Mouse (Mus musculus) cerebellum, adult 11 months (tissue): ENCODE data around the gene Vti1a.

Experiments
- DNase-seq: peaks from one replicate; pipeline ENCODE4 v3.0.0; 2022

The Vti1a gene

DNA sequence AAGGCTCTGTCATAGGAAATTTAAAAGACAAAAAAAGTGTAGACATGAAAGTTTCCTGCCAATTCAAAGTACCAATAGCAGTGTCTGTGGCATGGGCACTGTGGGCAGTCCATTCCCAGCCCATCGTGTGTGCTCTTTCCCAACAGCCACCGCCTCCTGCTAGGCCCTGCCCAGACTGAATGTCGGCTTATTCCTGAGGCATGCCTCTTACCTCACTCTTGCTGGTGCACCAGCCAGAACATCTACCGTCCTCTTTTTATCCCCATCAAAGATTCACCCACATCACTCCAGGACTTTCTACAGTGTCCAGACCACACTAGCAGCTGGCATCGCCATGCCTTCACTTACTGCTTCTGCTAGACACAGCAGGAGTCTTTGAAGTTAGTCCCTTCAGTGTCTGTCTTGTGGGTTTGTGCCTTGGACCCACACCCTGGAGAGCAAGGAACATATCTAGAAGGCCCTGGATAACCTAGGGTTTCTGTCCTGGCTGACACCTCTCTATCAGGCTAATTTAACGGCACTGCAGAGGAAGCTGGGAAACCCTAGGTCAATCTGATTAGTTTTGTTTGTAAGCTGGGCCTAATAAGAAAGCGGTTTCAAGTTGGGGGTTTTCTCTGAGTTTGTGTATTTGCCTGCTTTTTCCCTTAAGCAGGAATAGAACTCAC lies 220.3 kb downstream of the Vti1a start:
- no peak for DNase-seq

DNA sequence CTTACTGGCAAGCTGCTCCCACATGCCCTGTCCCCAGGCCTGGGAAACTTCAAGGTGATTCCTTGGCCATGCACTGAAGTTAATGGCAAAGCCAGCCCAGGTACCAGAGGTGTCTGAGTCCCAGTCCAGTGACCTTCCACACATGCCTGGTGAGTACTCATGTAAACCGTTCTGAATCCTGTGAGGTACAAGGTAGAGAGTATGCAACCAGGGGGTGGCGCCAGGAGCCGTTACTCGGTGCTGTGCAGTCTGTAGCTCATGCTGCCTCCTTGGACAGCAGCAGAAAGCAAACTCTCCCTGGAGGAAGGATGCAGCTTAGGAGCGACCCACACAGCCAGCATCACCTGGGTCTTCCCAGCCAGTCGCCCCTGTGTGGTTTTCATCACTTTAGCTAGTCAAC lies 221.6 kb downstream of the Vti1a start:
- DNase-seq, result no peak

DNA sequence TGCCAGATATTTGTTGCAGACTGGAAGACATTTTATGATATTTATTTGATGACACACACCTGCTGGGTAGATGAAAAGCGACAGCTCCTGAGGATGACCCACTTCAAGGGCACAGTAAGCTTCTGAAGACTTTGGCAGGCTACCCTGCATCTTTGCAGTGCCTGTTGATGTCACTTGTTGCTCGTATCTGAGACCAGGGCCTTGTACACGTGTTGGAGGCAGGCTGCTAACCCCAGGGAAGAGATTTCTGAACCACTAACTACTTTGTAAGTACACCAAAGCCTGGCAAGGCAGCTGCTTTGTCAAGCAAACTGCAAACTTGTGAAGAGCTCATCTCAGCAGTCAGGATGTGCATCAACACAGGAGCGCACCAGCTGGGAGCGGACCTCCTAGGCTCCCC lies 225.5 kb downstream of the Vti1a start:
- DNase-seq, result no peak

DNA sequence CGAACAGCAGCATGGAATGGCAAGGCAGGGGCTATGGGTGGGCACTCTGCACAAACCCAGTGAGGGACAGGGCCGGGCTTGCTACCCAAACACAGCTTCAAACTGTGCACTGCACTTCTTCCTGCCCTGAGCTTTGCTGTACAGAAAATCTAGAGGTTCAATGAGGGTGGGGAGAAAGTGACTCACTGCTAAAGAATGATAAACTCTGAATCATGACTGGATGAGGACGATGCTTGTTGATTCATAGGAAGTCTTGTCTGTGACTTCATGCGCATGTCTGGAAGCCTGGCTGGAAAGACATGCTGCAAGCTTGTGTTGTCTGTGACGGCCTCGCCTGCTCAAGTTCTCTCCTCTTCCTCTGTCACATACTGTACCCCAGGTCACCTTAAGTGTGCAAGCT lies 226.4 kb downstream of the Vti1a start:
- no peak for DNase-seq

DNA sequence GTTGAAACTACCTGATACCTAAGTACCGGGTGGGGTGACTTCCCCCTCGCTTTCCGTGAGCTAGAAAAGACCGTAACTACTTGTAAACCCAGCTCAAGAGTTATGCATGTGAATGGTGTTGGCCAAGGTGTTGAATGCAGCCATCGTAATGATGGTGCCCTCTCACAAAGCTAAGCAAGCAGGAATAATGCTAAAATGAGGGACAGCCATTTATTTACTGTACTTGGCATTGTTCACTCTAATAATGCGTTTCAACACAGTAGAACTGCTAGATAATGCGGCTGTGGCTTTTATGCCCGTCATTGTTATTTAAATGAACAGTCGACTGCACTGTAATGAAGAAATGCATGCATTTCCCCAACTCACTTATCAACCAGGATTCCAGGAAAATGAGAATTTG lies 227.1 kb downstream of the Vti1a start:
- no peak for DNase-seq

DNA sequence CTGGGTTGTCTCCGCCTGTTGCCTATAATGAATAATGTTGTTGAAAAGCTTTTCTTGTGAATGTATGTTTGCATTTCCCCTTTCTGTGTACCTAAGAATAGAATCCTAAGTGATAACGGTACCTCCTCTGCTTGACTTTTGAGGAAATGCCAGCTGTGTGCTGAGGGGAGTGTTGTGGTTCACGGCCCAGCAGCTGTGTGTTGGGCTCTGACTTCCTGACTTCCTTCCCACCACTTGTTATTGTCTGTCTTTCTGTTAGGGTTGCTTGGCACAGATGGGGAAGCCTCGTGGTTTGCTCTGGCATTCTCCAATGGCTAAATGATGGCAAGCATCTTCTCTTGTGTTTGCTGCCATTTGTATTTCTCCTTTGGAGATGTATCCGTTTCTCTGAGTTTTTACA lies 228.4 kb downstream of the Vti1a start:
- no peak for DNase-seq

DNA sequence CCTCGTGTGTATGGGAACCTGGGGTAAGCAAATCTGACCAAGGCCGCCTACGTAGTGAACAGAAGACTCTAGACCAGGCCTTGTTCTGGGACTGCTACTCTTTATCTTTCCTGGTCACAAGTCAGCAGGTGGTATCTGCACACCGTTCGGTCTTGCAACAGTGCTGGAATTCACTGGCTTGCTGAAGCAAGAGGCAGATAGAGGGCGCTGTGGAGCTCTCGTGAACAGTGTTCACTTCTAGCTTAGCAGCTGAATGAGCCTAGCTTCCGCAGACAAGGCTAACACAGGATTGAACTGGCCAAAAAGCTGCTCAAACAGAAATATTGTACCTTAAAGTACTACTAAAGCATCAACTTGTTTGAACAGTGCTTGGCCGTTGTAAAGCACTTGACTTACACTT lies 229.4 kb downstream of the Vti1a start:
- peak; percentile 31 for DNase-seq

DNA sequence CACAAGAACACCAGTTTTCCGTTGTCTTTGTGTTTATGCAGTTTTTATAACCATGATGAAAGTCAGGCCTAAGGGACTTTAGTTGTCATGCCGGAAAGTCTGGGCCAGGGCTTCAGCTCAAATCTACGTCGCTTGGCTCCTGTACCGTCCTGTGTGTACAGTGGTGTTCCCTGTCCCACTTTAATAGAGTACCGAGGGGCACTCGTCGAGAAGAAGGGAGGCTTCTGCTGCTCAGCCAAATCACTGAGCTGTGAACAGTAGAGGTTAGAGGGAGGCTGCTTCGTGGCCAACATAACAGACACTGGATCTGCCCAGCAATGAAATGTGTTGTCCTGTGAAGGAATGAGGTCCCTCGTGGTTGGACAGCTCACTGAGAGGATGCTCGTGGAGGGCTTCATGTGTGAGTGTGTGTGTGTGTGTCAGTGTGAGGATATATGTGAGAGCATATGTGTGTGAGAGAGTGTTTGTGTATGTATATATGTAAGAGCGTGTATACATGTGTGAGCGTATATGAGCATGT lies 230.0 kb downstream of the Vti1a start:
- no peak for DNase-seq

DNA sequence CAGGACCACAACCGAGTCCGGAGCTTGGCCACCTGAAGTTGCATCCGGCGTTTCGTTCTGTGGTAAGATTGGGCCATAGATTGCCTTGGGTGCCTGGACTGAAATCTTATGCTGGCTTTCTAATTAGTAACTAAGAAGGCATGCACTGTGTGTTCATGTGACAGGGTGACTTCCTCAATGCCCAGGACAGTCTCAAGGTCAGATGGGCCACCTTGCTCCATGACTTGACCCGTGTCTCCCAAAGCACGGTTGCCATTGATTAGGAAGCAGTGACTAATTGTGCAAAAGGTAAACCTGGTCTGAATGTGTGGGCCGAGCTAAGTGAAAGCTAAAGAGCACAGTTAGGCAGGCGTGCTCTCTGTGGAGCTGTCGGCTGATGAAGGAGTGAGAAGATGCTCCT lies 232.1 kb downstream of the Vti1a start:
- no peak for DNase-seq

DNA sequence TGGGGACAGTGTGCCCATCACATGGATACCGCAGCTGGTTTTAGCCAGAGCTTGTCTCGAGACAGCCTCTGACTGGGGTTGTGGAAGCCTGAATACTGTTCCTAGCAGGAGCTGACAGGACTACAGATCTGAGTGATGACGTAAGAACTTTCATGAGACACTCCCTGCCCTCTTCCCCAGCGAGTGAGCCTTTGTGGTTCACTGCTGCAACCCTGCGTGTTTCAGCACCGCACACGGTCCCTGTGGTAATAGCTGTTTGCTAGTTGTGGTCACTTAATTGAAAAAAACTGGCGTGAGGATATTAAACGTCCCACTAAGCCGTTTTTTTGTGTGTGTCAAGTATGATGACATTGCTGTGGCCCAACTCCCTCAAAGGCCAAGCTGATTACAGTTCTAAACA lies 232.6 kb downstream of the Vti1a start:
- no peak for DNase-seq

DNA sequence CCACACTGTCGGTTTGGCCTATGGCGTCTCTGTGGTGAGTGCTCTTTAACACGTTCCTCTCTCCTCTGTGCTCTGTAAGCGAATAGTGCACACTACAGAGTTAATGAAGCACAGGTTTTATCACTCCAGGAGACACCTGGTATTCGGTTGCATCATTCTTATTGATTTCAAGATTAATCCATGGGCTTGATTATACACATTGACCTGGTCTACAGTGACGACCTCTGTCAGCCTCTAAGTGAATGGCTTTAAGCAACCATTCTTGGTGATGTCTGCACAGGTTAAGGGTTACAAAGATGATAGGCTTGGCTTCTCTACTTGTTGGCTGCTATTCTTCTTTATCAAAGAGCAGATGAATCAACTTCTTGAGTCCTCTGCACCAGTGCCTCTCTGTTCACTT lies 234.1 kb downstream of the Vti1a start:
- no peak for DNase-seq

DNA sequence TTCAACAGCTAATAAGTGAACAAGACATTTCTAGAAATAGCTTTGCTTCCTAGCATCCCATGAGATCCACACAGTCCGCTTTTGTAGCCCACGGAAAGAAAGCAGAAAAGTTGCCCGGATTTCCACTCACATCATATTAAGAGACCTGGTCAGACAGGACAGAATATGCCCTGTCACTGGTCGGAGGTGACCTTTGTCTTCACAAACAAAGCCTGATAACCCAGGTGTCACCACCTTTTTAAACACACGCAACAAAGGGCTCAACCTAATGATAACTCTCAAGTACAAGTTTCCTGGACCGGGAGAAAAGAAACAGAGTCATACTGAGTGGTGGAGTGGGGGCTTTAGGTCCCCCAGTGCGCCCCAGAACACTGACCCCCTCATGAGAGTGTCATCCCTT lies 236.2 kb downstream of the Vti1a start:
- no peak for DNase-seq

DNA sequence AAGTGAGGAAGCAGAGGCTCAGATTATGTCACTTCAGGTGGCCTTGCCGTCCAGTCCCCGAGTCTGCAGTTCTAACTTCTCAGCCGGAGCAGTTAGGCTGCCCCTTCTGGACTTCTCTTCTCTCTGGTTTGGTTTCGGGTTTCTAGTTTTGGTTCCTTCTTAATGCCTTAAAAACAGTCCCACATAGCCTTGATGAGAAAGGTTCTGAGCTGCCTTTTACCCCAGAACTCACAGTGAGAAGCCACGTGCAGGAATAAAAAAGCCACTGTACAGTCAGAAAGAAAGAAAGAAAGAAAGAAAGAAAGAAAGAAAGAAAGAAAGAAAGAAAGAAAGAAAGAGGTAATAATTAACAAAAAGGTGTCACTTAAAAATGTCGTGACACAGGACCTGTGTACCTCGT lies 236.8 kb downstream of the Vti1a start:
- no peak for DNase-seq

DNA sequence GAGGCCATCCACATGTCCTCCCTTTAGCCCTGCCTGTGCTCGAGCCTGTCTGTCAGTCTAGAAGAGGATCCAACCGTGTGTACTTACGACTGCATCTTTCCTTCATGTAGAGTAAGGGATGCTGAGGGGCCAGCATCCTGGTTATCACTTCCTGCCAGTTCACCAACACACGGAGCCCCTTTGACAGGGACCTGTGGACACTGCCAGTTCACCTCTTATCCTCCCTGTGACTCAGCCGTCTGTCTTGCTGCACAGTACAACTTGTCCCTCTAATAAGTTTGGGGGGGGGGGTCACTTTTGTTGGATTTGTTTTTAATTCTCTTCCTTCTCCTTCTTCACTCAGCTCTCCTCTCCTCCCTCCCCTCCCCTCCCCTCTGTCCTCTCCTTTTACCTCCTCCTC lies 238.2 kb downstream of the Vti1a start:
- no peak for DNase-seq

DNA sequence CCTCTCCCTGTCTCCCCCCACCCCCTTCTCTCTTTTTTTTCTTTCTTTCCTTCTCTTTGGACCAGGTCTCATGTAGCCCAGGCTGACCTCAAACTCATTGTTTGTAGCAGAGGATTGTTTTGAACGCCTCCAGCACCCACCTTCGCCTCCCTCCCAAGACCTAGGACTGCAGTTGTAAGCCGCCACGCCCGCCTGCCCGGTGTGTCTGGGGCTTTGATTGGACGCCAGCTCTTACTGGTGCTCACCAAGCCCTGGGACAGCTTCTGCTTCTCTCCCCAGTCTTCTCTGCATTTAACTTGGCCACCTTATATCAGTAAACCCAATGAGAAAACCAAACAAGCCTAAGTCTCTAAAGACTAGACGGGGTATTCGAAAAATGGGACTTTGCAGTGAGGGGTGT lies 238.6 kb downstream of the Vti1a start:
- DNase-seq, result no peak

DNA sequence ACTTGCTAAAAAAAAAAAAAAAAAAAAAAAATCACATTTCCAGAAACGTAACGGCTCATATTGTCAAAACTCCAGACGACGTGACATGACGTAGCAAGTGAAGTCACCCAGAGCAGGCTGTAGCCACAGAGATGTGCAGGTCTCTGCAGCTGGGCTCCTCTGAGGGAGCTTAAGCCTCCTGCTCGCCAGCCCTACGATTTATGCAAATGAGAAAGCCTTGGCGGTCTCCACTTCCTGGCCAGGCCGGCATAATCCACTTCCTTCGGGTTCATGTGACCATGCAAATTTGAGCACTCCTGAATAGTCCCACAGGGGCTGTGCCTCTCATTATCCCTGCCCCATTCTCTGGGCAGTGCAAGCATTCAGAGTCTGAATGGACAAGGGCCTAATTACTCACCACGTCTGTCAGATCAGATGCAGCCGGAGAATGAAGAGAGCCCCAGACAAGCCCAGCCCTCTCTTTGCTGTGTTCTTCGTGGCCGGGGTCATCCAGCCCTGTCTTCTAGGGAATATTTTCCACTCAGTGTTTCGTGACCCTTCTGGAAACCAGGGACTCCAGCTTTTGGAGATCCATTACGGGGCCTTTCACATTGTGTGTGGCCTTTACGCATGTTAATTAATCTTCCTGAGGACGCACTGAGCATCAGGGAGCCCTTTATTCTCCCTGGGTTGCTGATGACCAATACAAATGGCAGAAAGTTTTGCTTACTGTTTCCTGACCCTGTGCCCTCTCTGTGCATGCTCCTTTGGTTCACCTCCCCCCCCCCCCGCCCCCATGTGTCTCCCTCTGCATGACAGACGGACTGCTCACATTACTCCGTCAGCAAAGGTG lies 240.3 kb downstream of the Vti1a start:
- no peak for DNase-seq

DNA sequence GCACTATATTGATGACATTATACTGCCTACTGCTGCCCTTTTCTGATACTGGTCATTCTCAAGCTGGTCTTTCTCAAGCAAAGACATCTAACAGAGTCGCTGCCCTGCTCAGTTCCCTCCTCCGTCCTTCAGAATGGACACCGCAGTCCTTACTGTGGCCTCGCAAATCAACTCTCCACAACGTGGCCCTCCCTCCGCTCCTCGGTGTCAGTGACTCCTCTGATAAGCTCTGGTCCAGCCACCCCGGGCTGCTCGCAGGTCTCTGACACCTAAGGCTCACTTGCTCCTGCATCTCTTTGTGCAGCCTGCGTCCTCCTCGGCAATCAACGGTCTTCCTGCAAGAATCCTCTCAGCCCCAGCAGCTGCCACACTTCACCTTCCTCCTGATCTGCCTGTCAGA lies 243.2 kb downstream of the Vti1a start:
- no peak for DNase-seq

DNA sequence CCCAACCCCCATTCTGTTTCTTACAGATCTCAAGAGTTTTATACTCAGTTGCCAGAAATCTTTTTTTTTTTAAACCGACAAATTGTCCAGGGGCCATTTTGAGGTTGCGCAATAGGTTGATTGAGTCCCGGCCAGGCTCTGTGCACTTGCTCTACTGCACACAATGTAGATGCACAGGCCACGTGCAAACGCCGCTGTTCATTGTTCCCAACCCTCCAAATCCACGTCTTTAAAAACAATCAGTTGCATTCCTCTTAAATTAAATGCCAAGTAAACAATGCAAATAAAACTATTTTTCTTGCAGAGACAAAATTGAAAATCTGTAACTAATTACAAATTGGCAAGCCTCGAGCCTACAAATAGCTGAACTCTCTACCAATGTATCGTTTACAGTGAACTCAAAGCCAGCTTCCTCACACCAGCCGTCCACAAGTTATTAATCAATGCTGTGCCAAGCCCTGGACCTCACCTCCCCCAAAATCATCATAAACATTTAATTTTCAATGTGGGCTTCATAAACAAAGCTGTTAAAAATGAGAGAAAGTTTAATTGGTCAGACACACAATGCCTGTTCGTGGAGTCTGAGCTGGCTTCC lies 244.1 kb downstream of the Vti1a start:
- no peak for DNase-seq

DNA sequence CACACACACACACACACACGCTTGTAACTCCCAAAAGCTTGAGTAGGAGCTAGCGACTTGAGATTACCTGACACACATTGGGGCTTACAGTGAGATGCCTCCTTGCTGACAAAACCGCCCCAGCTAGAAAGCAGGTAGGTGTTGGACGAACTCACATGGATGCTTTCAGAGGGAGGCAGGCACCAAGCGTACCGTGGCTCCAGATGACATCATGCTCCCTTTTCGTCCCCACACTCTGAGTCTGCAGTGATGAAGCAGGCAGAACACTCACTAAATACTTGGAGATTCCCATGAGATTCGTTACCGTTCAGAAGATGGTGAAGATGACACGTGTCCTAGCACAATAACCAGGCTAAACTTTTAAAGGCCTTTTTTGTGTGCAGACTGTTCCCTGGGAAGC lies 245.4 kb downstream of the Vti1a start:
- no peak for DNase-seq

DNA sequence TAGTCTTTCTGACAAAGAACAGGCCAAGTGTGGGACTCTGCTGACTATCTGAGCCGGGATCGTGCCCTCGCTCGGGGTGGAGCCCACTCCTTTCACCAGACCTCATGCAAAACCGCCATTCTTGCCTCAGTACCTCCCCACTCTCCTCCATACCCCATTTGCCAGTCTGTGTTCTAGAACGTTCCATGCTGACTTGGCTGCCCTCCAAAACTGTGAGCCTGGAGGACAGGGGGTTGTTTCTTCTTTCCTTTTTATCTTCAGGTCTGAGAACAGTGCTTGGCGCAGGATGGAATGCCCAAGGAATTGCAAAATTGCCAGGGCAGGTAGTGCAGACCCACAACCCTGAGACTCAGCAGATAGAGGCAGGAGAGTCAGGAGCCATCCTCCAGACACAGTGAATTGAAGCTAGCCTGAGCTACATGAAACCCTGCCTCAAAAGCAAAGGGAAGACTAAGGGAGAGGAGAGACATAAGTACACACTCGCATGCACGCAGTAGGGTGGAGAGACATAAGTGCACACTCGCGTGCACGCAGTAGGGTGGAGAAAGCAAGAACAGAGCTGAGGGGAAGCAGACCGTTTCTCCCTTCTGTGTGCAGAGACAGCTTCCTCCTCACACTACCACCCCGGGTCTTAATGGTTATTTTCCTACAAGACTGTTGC lies 246.5 kb downstream of the Vti1a start:
- peak; percentile 11 for DNase-seq

DNA sequence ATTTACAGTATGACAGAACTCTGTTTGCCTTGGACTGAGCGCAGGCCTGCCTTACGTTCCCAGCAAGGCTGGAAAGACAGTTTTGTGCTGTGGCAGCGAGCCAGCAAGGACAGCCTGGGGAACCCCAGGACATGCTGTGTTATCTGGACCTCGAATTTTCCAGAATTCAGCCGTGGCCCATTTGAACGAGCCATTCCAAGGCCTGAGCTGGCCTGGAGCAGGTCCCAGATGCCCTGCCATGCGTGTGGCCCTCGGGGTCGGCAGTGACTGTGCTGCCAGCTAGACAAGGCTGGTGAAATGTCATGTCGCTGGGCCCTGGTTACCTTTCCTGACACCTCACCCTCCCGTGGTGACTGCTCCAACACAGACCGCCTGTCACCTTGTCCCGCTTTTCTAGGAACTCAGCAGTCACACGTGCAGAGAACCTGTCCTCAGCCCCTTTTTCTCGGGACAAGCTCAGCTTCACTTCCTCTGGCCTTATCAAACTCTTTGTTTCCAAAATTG lies 247.1 kb downstream of the Vti1a start:
- DNase-seq, result peak; percentile 77

DNA sequence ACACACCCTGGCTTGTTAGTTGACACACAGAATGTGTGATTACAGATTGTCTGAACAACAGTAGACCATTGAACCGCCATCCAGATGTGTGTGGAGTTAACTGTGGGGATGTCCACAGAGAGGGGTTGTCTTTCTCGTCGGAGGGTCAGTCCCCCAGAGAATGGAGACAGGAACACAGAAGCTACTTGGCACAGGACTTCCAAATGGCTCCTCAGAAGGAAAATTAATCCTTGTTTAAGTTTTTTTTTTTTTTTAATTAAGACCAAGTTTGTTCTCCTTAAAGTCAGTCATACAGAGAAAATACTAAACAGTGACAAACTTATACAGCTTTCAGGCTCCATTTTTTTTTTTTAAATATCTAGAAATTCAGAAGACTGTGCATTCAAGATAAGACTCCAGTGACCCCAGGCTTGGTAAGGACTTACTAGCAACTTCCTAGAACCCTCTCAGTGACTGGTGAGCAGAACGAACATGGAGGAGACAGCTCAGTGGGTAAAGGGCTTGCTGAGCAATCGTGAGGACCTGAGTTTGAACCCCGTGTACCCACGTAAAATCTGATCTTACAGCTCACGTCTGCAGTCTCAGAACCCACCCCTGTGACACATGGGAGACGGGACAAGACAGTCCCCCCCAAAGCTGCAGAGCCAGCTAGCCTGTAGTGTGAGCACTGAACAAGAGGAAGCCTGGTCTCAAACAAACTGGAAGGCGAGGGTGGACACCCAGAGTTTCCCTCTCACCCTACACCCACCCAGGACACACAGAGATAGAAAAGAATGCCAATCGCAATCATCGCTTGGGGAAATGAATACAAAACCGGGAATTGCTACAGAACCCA lies 248.2 kb downstream of the Vti1a start:
- no peak for DNase-seq
